Mouse (Mus musculus): ENCODE measurements at regions not wholly inside any gene's neighbourhood (a gene's known extent, or its start where the extent isn't known, plus 50 kb on each side); places are given as distances from the start of the nearest gene placed in this dataset.

GRCm38 (mm10) chr3:134611516-134612297 is 217.1 kb upstream of the Tacr3 start:
- no peaks in the 10 kb centered on the region for H3K79me2 ChIP-seq (ENCODE audit: control insufficient read depth, insufficient read depth)
- no peaks in the 10 kb centered on the region for H3K27me3 ChIP-seq (ENCODE audit: control insufficient read depth, insufficient read depth, insufficient read length)
- H3K36me3 ChIP-seq (ENCODE audit: control insufficient read depth, insufficient read depth): no peaks in the 10 kb centered on the region
- H3ac ChIP-seq (ENCODE audit: control insufficient read depth, insufficient read length): no peak overlapping the region
- no peak for TF ChIP-seq POLR2A (IDR thresholded peaks at IDR 0.05; ENCODE audit: insufficient read length, low read depth)
- no peak overlapping the region for H3K4me2 ChIP-seq (ENCODE audit: low read depth)
- H3K4me3 ChIP-seq: no peak overlapping the region

- no peak overlapping the region for H3K4me2 ChIP-seq (ENCODE audit: low read depth)
- no peak for TF ChIP-seq REST (IDR thresholded peaks at IDR 0.05; ENCODE audit: insufficient read depth, insufficient read length)
- H3K36me3 ChIP-seq (ENCODE audit: control insufficient read depth, insufficient read depth): no peaks in the 10 kb centered on the region
- H3K27me3 ChIP-seq (ENCODE audit: control insufficient read depth, insufficient read depth, insufficient read length): no peaks in the 10 kb centered on the region
- H3ac ChIP-seq (ENCODE audit: control insufficient read depth, insufficient read length): no peak overlapping the region
- no peak overlapping the region for H3K4me3 ChIP-seq
- no peaks in the 10 kb centered on the region for H3K79me2 ChIP-seq (ENCODE audit: control insufficient read depth, insufficient read depth)
These were observed 216.6 kb upstream of the Tacr3 start for GRCm38 (mm10) chr3:134612298-134612616.

- Histone ChIP-seq H3K4me3 (no peak overlapping the region), H3K36me3 (ENCODE audit: control insufficient read depth, insufficient read depth) (no peaks in the 10 kb centered on the region), H3K4me2 (ENCODE audit: low read depth) (peak overlapping the region; percentile 81), H3ac (ENCODE audit: control insufficient read depth, insufficient read length) (no peak overlapping the region), H3K27me3 (ENCODE audit: control insufficient read depth, insufficient read depth, insufficient read length) (no peaks in the 10 kb centered on the region), H3K79me2 (ENCODE audit: control insufficient read depth, insufficient read depth) (no peaks in the 10 kb centered on the region)
- TF ChIP-seq USF1 (IDR thresholded peaks at IDR 0.05; ENCODE audit: low read depth) (no peak), MYOD1 (IDR thresholded peaks at IDR 0.05; ENCODE audit: control insufficient read depth in 1 of 3, insufficient read length in 2 of 3, low read depth in 2 of 3) (no peak), MYOG (IDR thresholded peaks at IDR 0.05; ENCODE audit: control insufficient read depth in 1 of 3, insufficient read depth in 1 of 3, insufficient read length in 2 of 3, low read depth in 2 of 3) (no peak), TCF12 (IDR thresholded peaks at IDR 0.05; ENCODE audit: insufficient read depth, poor library complexity, severe bottlenecking) (no peak), POLR2A (IDR thresholded peaks at IDR 0.05; ENCODE audit: insufficient read length, low read depth) (no peak), POLR2AphosphoS2 (IDR thresholded peaks at IDR 0.05; ENCODE audit: insufficient read length, low read depth) (no peak), TCF3 (IDR thresholded peaks at IDR 0.05; ENCODE audit: insufficient read length, low read depth) (no peak), SRF (IDR thresholded peaks at IDR 0.05; ENCODE audit: control insufficient read depth, insufficient read length, low read depth) (no peak), CEBPB (IDR thresholded peaks at IDR 0.05; ENCODE audit: insufficient read depth, poor library complexity, severe bottlenecking) (0 out of 2 replicates have a peak, but pooled peaks have one; percentile 28)
These were observed 199.4 kb upstream of the Tacr3 start for GRCm38 (mm10) chr3:134629166-134630134.

- Histone ChIP-seq H3K79me2 (ENCODE audit: control insufficient read depth, insufficient read depth) (no peaks in the 10 kb centered on the region), H3ac (ENCODE audit: control insufficient read depth, insufficient read length) (no peak overlapping the region), H3K27me3 (ENCODE audit: control insufficient read depth, insufficient read depth, insufficient read length) (no peaks in the 10 kb centered on the region), H3K4me3 (no peak overlapping the region), H3K36me3 (ENCODE audit: control insufficient read depth, insufficient read depth) (no peaks in the 10 kb centered on the region), H3K4me2 (ENCODE audit: low read depth) (peak overlapping the region; percentile 81)
- TF ChIP-seq MYOD1 (IDR thresholded peaks at IDR 0.05; ENCODE audit: control insufficient read depth in 1 of 3, insufficient read length in 2 of 3, low read depth in 2 of 3): no peak
- TF ChIP-seq MAX (IDR thresholded peaks at IDR 0.05; ENCODE audit: low read depth): no peak
- TF ChIP-seq REST (IDR thresholded peaks at IDR 0.05; ENCODE audit: insufficient read depth, insufficient read length): no peak
- TF ChIP-seq POLR2AphosphoS2 (IDR thresholded peaks at IDR 0.05; ENCODE audit: insufficient read length, low read depth): no peak
- no peak for TF ChIP-seq TCF12 (IDR thresholded peaks at IDR 0.05; ENCODE audit: insufficient read depth, poor library complexity, severe bottlenecking)
- TF ChIP-seq MYOG (IDR thresholded peaks at IDR 0.05; ENCODE audit: control insufficient read depth in 1 of 3, insufficient read depth in 1 of 3, insufficient read length in 2 of 3, low read depth in 2 of 3): no peak
- no peak for TF ChIP-seq TCF3 (IDR thresholded peaks at IDR 0.05; ENCODE audit: insufficient read length, low read depth)
- TF ChIP-seq CEBPB (IDR thresholded peaks at IDR 0.05; ENCODE audit: insufficient read depth, poor library complexity, severe bottlenecking): no peak
- no peak for TF ChIP-seq POLR2A (IDR thresholded peaks at IDR 0.05; ENCODE audit: insufficient read length, low read depth)
- no peak for TF ChIP-seq E2F4 (IDR thresholded peaks at IDR 0.05; ENCODE audit: insufficient read depth)
- no peak for TF ChIP-seq USF1 (IDR thresholded peaks at IDR 0.05; ENCODE audit: low read depth)
- no peak for TF ChIP-seq SRF (IDR thresholded peaks at IDR 0.05; ENCODE audit: control insufficient read depth, insufficient read length, low read depth)
These were observed 198.7 kb upstream of the Tacr3 start for GRCm38 (mm10) chr3:134630135-134630516.

GRCm38 (mm10) chr3:134648727-134649445 is 179.9 kb upstream of the Tacr3 start:
- TF ChIP-seq CEBPB (IDR thresholded peaks at IDR 0.05; ENCODE audit: insufficient read depth, poor library complexity, severe bottlenecking) (no peak), E2F4 (IDR thresholded peaks at IDR 0.05; ENCODE audit: insufficient read depth) (no peak), MYOG (IDR thresholded peaks at IDR 0.05; ENCODE audit: control insufficient read depth in 1 of 3, insufficient read depth in 1 of 3, insufficient read length in 2 of 3, low read depth in 2 of 3) (no peak), POLR2A (IDR thresholded peaks at IDR 0.05; ENCODE audit: insufficient read length, low read depth) (no peak), SRF (IDR thresholded peaks at IDR 0.05; ENCODE audit: control insufficient read depth, insufficient read length, low read depth) (no peak), TCF12 (IDR thresholded peaks at IDR 0.05; ENCODE audit: insufficient read depth, poor library complexity, severe bottlenecking) (no peak), MYOD1 (IDR thresholded peaks at IDR 0.05; ENCODE audit: control insufficient read depth in 1 of 3, insufficient read length in 2 of 3, low read depth in 2 of 3) (no peak), MAX (IDR thresholded peaks at IDR 0.05; ENCODE audit: low read depth) (no peak), POLR2AphosphoS2 (IDR thresholded peaks at IDR 0.05; ENCODE audit: insufficient read length, low read depth) (no peak), USF1 (IDR thresholded peaks at IDR 0.05; ENCODE audit: low read depth) (no peak), TCF3 (IDR thresholded peaks at IDR 0.05; ENCODE audit: insufficient read length, low read depth) (no peak), REST (IDR thresholded peaks at IDR 0.05; ENCODE audit: insufficient read depth, insufficient read length) (no peak)
- H3K36me3 ChIP-seq (ENCODE audit: control insufficient read depth, insufficient read depth): no peaks in the 10 kb centered on the region
- no peaks in the 10 kb centered on the region for H3K27me3 ChIP-seq (ENCODE audit: control insufficient read depth, insufficient read depth, insufficient read length)
- H3K4me3 ChIP-seq: no peak overlapping the region
- H3K4me2 ChIP-seq (ENCODE audit: low read depth): no peak overlapping the region
- no peak overlapping the region for H3ac ChIP-seq (ENCODE audit: control insufficient read depth, insufficient read length)
- H3K79me2 ChIP-seq (ENCODE audit: control insufficient read depth, insufficient read depth): no peaks in the 10 kb centered on the region

Data from myocyte (in vitro differentiated cells).